Mouse (Mus musculus): ENCODE results near the gene Slc44a3. TPM values are rescaled to one million over a fixed set of nuclear protein-coding genes. Genes with fewer than 3 reads are reported as not detected.

Gene Slc44a3
- polyA plus RNA-seq, 1 experiment from 2014 or later, result 0.55 TPM

- Histone ChIP-seq H3K27ac (no peak overlapping the region), H3K4me1 (peaks cover 3% of the 10 kb centered on the region; the same call in 1 of the 2 replicates), H3K36me3 (replicated peaks) (no peaks in the 10 kb centered on the region), H3K9me3 (no peaks in the 10 kb centered on the region; the same call in 1 of the 2 replicates), H3K27me3 (ENCODE audit: poor library complexity, severe bottlenecking) (no peaks in the 10 kb centered on the region), H3K4me3 (no peak overlapping the region)
- WGBS, result 91% methylated on average over 9 of the region's 9 CpGs
- DNase-seq (ENCODE audit: extremely low spot score, low spot score), result no peak
Observed at GRCm38 (mm10) chr3:121567904-121568303, 35.7 kb upstream of the Slc44a3 start.

- H3K4me3 ChIP-seq, result no peak overlapping the region
- H3K27ac ChIP-seq, result no peak overlapping the region
- no peaks in the 10 kb centered on the region for H3K36me3 ChIP-seq (replicated peaks)
- no peaks in the 10 kb centered on the region for H3K9me3 ChIP-seq
- no peak for DNase-seq (ENCODE audit: extremely low spot score, low spot score)
- peaks cover 3% of the 10 kb centered on the region; the same call in 1 of the 2 replicates for H3K4me1 ChIP-seq
- 89% methylated on average over 2 of the region's 2 CpGs for WGBS
- H3K27me3 ChIP-seq (ENCODE audit: poor library complexity, severe bottlenecking), result no peaks in the 10 kb centered on the region
Observed at GRCm38 (mm10) chr3:121567337-121567900, 35.2 kb upstream of the Slc44a3 start.

- WGBS, result 95% methylated on average over 4 of the region's 4 CpGs
- Histone ChIP-seq H3K9me3 (no peaks in the 10 kb centered on the region), H3K4me1 (peaks cover 3% of the 10 kb centered on the region; the same call in 1 of the 2 replicates), H3K27ac (no peak overlapping the region), H3K27me3 (ENCODE audit: poor library complexity, severe bottlenecking) (no peaks in the 10 kb centered on the region), H3K36me3 (replicated peaks) (no peaks in the 10 kb centered on the region), H3K4me3 (no peak overlapping the region)
- DNase-seq (ENCODE audit: extremely low spot score, low spot score), result no peak
Observed at GRCm38 (mm10) chr3:121566901-121567300, 34.7 kb upstream of the Slc44a3 start.

GRCm38 (mm10) chr3:121561803-121562202 is 29.6 kb upstream of the Slc44a3 start:
- H3K4me1 ChIP-seq, result peaks cover 19% of the 10 kb centered on the region
- no peaks in the 10 kb centered on the region for H3K36me3 ChIP-seq (replicated peaks)
- H3K9me3 ChIP-seq, result no peaks in the 10 kb centered on the region
- H3K27me3 ChIP-seq (ENCODE audit: poor library complexity, severe bottlenecking), result no peaks in the 10 kb centered on the region
- no peak overlapping the region for H3K4me3 ChIP-seq
- 93% methylated on average over 3 of the region's 3 CpGs for WGBS
- no peak for DNase-seq (ENCODE audit: extremely low spot score, low spot score)
- H3K27ac ChIP-seq, result no peak overlapping the region

GRCm38 (mm10) chr3:121560115-121560865 is 28.1 kb upstream of the Slc44a3 start:
- no peak overlapping the region for H3K4me3 ChIP-seq
- H3K36me3 ChIP-seq (replicated peaks), result no peaks in the 10 kb centered on the region
- no peaks in the 10 kb centered on the region for H3K9me3 ChIP-seq
- 93% methylated on average over 14 of the region's 14 CpGs for WGBS
- DNase-seq (ENCODE audit: extremely low spot score, low spot score), result no peak
- peaks cover 19% of the 10 kb centered on the region for H3K4me1 ChIP-seq
- no peak overlapping the region for H3K27ac ChIP-seq
- H3K27me3 ChIP-seq (ENCODE audit: poor library complexity, severe bottlenecking), result no peaks in the 10 kb centered on the region

- H3K27ac ChIP-seq, result peak overlapping the region; percentile 27; the same call in 1 of the 2 replicates
- DNase-seq (ENCODE audit: extremely low spot score, low spot score), result no peak
- H3K27me3 ChIP-seq (ENCODE audit: poor library complexity, severe bottlenecking), result no peaks in the 10 kb centered on the region
- H3K9me3 ChIP-seq, result no peaks in the 10 kb centered on the region
- 84% methylated on average over 15 of the region's 15 CpGs for WGBS
- H3K36me3 ChIP-seq (replicated peaks), result no peaks in the 10 kb centered on the region
- peaks cover 19% of the 10 kb centered on the region for H3K4me1 ChIP-seq
- H3K4me3 ChIP-seq, result no peak overlapping the region
Observed at GRCm38 (mm10) chr3:121559406-121560114, 27.4 kb upstream of the Slc44a3 start.

GRCm38 (mm10) chr3:121558861-121559260 is 26.7 kb upstream of the Slc44a3 start:
- Histone ChIP-seq H3K4me1 (peaks cover 19% of the 10 kb centered on the region), H3K27me3 (ENCODE audit: poor library complexity, severe bottlenecking) (no peaks in the 10 kb centered on the region)
- 82% methylated on average over 8 of the region's 8 CpGs for WGBS

GRCm38 (mm10) chr3:121556304-121556703 is 24.1 kb upstream of the Slc44a3 start:
- H3K27me3 ChIP-seq (ENCODE audit: poor library complexity, severe bottlenecking), result no peaks in the 10 kb centered on the region
- no peak overlapping the region for H3K27ac ChIP-seq
- no peak overlapping the region for H3K4me3 ChIP-seq
- WGBS, result 86% methylated on average over 7 of the region's 7 CpGs
- no peaks in the 10 kb centered on the region for H3K9me3 ChIP-seq
- H3K36me3 ChIP-seq (replicated peaks), result no peaks in the 10 kb centered on the region
- DNase-seq (ENCODE audit: extremely low spot score, low spot score), result no peak
- H3K4me1 ChIP-seq, result peaks cover 19% of the 10 kb centered on the region

More at GRCm38 (mm10) chr3:121558861-121559260, 26.7 kb upstream of the Slc44a3 start:
- no peak overlapping the region; the same call in 1 of the 2 replicates for H3K27ac ChIP-seq
- DNase-seq (ENCODE audit: extremely low spot score, low spot score), result no peak
- no peaks in the 10 kb centered on the region for H3K9me3 ChIP-seq
- no peaks in the 10 kb centered on the region for H3K36me3 ChIP-seq (replicated peaks)
- no peak overlapping the region for H3K4me3 ChIP-seq

- Histone ChIP-seq H3K4me1 (no peaks in the 10 kb centered on the region), H3K9me3 (no peaks in the 10 kb centered on the region), H3K27me3 (ENCODE audit: poor library complexity, severe bottlenecking) (no peaks in the 10 kb centered on the region), H3K27ac (no peak overlapping the region), H3K36me3 (replicated peaks) (no peaks in the 10 kb centered on the region), H3K4me3 (no peak overlapping the region)
- DNase-seq (ENCODE audit: extremely low spot score, low spot score), result no peak
- 91% methylated on average over 14 of the region's 14 CpGs for WGBS
Observed at GRCm38 (mm10) chr3:121553294-121553693, 21.1 kb upstream of the Slc44a3 start.

- Histone ChIP-seq H3K4me1 (peaks cover under 1% of the 10 kb centered on the region; the same call in 1 of the 2 replicates), H3K36me3 (replicated peaks) (no peaks in the 10 kb centered on the region), H3K9me3 (no peaks in the 10 kb centered on the region), H3K4me3 (no peak overlapping the region), H3K27me3 (ENCODE audit: poor library complexity, severe bottlenecking) (no peaks in the 10 kb centered on the region), H3K27ac (no peak overlapping the region)
- WGBS, result 88% methylated on average over 11 of the region's 11 CpGs
- no peak for DNase-seq (ENCODE audit: extremely low spot score, low spot score)
Observed at GRCm38 (mm10) chr3:121552723-121553122, 20.5 kb upstream of the Slc44a3 start.

GRCm38 (mm10) chr3:121550370-121550769 is 18.2 kb upstream of the Slc44a3 start:
- Histone ChIP-seq H3K27ac (no peak overlapping the region), H3K4me3 (no peak overlapping the region), H3K27me3 (ENCODE audit: poor library complexity, severe bottlenecking) (no peaks in the 10 kb centered on the region), H3K4me1 (peaks cover 3% of the 10 kb centered on the region; the same call in 1 of the 2 replicates), H3K9me3 (no peaks in the 10 kb centered on the region), H3K36me3 (replicated peaks) (no peaks in the 10 kb centered on the region)
- 0% methylated on average over 1 of the region's 1 CpGs for WGBS
- DNase-seq (ENCODE audit: extremely low spot score, low spot score), result peak; percentile 45

- WGBS, result 77% methylated on average over 15 of the region's 15 CpGs
- Histone ChIP-seq H3K27ac (no peak overlapping the region), H3K9me3 (no peaks in the 10 kb centered on the region), H3K4me1 (peaks cover 4% of the 10 kb centered on the region; the same call in 1 of the 2 replicates), H3K27me3 (ENCODE audit: poor library complexity, severe bottlenecking) (no peaks in the 10 kb centered on the region), H3K4me3 (no peak overlapping the region), H3K36me3 (replicated peaks) (no peaks in the 10 kb centered on the region)
- no peak for DNase-seq (ENCODE audit: extremely low spot score, low spot score)
Observed at GRCm38 (mm10) chr3:121547851-121548624, 15.8 kb upstream of the Slc44a3 start.

Data from forebrain, embryonic 10.5 days (tissue).